Mouse (Mus musculus) CD4-positive, CD25-positive, alpha-beta regulatory T cell, adult 2 months (primary cell): ENCODE measurements around the gene Jmjd6.
"Not testable (repeated sequence)": the region's sequence is repeated elsewhere in the genome, so short reads cannot be mapped to it uniquely, and the experiment has no call there.

Experiments
- DNase-seq: peaks from one replicate; pipeline ENCODE4 v3.0.0-alpha.2; 2012; ENCODE audit warnings: low read depth, low spot score

Gene Jmjd6

GRCm38 (mm10) chr11:116851576-116852290 lies 8.5 kb upstream of the Jmjd6 start:
- no peak for DNase-seq

- DNase-seq = peak; percentile 29
Observed at GRCm38 (mm10) chr11:116850833-116851477, 7.7 kb upstream of the Jmjd6 start.

GRCm38 (mm10) chr11:116850085-116850484 lies 6.8 kb upstream of the Jmjd6 start:
- no peak for DNase-seq

GRCm38 (mm10) chr11:116849587-116849986 lies 6.3 kb upstream of the Jmjd6 start:
- DNase-seq = no peak

- DNase-seq = not testable (repeated sequence)
Observed at GRCm38 (mm10) chr11:116848877-116849178, 5.6 kb upstream of the Jmjd6 start.

GRCm38 (mm10) chr11:116848086-116848876 lies 5.0 kb upstream of the Jmjd6 start:
- no peak for DNase-seq

- DNase-seq = no peak
Observed at GRCm38 (mm10) chr11:116847187-116848085, 4.2 kb upstream of the Jmjd6 start.

- no peak for DNase-seq
Observed at GRCm38 (mm10) chr11:116846593-116847181, 3.4 kb upstream of the Jmjd6 start.

GRCm38 (mm10) chr11:116842531-116843260 lies 553 bp downstream of the Jmjd6 start:
- peak; percentile 85 for DNase-seq

GRCm38 (mm10) chr11:116840748-116841147 lies 2.5 kb downstream of the Jmjd6 start:
- DNase-seq = no peak

- DNase-seq = no peak
Observed at GRCm38 (mm10) chr11:116839601-116840000, 3.6 kb downstream of the Jmjd6 start.

GRCm38 (mm10) chr11:116838936-116839335 lies 4.3 kb downstream of the Jmjd6 start:
- DNase-seq = no peak

- no peak for DNase-seq
Observed at GRCm38 (mm10) chr11:116837441-116837840, 5.8 kb downstream of the Jmjd6 start.

GRCm38 (mm10) chr11:116836283-116836682 lies 7.0 kb downstream of the Jmjd6 start:
- no peak for DNase-seq

GRCm38 (mm10) chr11:116834954-116835353 lies 8.3 kb downstream of the Jmjd6 start:
- DNase-seq = no peak

GRCm38 (mm10) chr11:116832172-116832685 lies 11.0 kb downstream of the Jmjd6 start:
- no peak for DNase-seq

GRCm38 (mm10) chr11:116827534-116828165 lies 15.6 kb downstream of the Jmjd6 start, which contains the start of gene Mxra7:
Mxra7 (minus strand) TSS chr11:116828046.
- DNase-seq = peak; percentile 51

- DNase-seq = no peak
Observed at GRCm38 (mm10) chr11:116826550-116827504, 16.4 kb downstream of the Jmjd6 start.

GRCm38 (mm10) chr11:116825230-116825629 lies 18.0 kb downstream of the Jmjd6 start:
- no peak for DNase-seq
